Mouse (Mus musculus) midbrain, embryonic 10.5 days (tissue): ENCODE measurements at regions not wholly inside any gene's neighbourhood (a gene's known extent, or its start where the extent isn't known, plus 50 kb on each side); places are given as distances from the start of the nearest gene placed in this dataset.

Experiments
- DNase-seq: peaks from one replicate; pipeline ENCODE4 v3.0.0-alpha.2; 2017; ENCODE audit warnings: low spot score
- H3K27ac ChIP-seq: fragments of 300-500 bp; sonication (generic); replicated peaks from 2 replicates; pipeline ENCODE4 v1.5.1; 2016; ENCODE audit warnings: mild to moderate bottlenecking
- H3K27me3 ChIP-seq: fragments of 300-500 bp; sonication (generic); 2 replicates; pipeline ENCODE4 v1.6.1; 2016; ENCODE audit warnings: low read depth, mild to moderate bottlenecking; ENCODE audit not compliant: poor library complexity, severe bottlenecking
- H3K36me3 ChIP-seq: fragments of 300-500 bp; sonication (generic); 2 replicates; pipeline ENCODE4 v1.6.1; 2016; ENCODE audit warnings: mild to moderate bottlenecking, moderate library complexity
- H3K4me1 ChIP-seq: fragments of 300-500 bp; sonication (generic); 2 replicates; pipeline ENCODE4 v1.6.1; 2016
- H3K4me3 ChIP-seq: fragments of 300-500 bp; sonication (generic); 2 replicates; pipeline ENCODE4 v1.5.1; 2016; ENCODE audit warnings: mild to moderate bottlenecking, moderate library complexity
- H3K9me3 ChIP-seq: fragments of 300-500 bp; sonication (generic); replicated peaks from 2 replicates; pipeline ENCODE4 v1.6.1; 2016; ENCODE audit warnings: mild to moderate bottlenecking
- WGBS: fragments of 180-500 bp; shearing (Covaris S2); methylation state at CpG from one replicate; pipeline ENCODE4 v1.1.7; 2016; 5-methylcytosine and 5-hydroxymethylcytosine counted together

DNA sequence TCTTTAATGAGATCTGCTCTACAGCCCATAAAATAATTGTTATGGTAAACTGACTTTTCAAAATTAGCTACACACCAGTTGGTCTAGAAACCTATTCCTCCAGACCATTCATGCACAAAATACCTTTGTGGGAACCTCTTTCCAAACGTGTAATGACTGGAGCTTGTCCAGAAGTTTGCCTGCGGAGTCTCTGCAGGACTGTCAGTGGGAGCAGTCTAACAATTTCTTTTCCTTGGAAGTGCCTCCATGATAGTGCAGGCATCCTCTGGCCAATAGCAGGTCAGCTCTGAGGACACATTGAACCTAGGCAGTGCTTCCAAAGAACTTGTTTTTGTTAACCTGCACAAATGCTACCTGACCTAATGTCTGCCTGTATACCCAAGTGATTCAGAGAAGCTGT, 932.3 kb downstream of the Pcdh9 start:
- no peaks in the 10 kb centered on the region for H3K36me3 ChIP-seq
- no peak for DNase-seq
- 0 out of 2 replicates have a peak overlapping the region, but pooled peaks have one; percentile 23 for H3K27ac ChIP-seq
- no peaks in the 10 kb centered on the region for H3K9me3 ChIP-seq
- WGBS, result 26% methylated on average over 2 of the region's 2 CpGs
- no peak overlapping the region for H3K4me3 ChIP-seq
- H3K27me3 ChIP-seq, result no peaks in the 10 kb centered on the region
- peaks cover 7% of the 10 kb centered on the region for H3K4me1 ChIP-seq

DNA sequence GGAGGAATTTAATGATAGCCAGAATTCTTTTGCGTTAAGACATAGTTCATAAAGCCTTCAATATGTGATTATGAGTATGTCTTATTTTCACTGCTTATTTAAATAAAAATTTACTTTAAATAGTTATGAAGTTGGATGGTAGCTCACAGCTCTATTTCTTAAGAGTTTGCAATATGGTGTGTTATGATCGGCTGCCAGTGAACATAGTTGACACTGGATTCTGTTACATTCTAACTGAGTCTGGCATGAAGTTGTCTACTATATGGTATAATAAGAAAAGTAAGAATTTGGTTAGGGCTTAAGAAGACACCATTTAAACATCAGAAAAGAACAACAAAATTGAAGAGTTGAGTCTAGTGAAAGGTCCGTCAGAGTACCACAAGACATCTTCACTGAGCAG, 935.0 kb downstream of the Pcdh9 start:
- no peak for DNase-seq
- H3K4me3 ChIP-seq, result no peak overlapping the region
- peaks cover 7% of the 10 kb centered on the region for H3K4me1 ChIP-seq
- no peak overlapping the region for H3K27ac ChIP-seq
- no peaks in the 10 kb centered on the region for H3K36me3 ChIP-seq
- H3K9me3 ChIP-seq, result no peaks in the 10 kb centered on the region
- WGBS, result 91% methylated on average over 3 of the region's 3 CpGs
- H3K27me3 ChIP-seq, result no peaks in the 10 kb centered on the region

DNA sequence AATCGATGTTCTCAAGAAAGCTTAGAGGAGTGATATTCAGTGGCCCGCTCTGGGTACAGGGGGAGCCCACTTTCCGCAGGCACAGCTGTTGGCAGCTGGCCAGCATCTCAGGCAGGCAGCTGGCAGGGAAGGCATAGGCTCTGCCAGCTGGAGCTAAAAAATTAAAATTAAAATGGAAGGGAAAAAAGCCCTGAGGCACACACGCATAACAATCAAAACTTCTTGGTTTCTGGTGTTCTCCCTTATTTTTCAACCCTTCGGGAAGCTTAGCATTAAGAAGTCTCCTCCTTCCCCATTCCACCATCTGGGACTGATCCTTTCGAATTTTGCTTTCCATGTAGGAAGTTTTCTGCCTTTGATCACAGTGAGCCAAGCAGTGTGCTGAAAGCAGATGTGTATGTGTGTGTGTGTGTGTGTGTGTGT, 982.8 kb downstream of the Pcdh9 start:
- H3K27ac ChIP-seq, result no peak overlapping the region
- 83% methylated on average over 6 of the region's 6 CpGs for WGBS

DNA sequence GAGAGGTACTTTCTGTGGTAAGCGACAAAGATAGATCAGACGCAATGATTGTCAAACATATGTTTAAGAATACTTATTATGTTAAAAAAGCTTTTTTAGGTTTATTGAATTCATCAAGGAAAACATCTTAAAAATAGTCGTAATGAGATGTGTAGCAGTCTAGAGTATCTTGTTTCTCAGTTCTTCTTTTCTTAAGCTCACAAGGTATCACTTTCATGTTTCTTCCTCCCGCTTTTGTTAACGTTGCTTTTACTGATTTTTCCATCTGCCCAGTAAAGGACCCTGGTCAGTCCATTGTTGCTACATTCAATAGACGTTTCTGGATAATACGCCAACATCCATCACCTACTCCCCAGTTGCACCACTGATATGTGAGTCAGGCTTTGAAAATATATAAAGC, 1015.9 kb downstream of the Pcdh9 start:
- H3K36me3 ChIP-seq, result no peaks in the 10 kb centered on the region
- no peaks in the 10 kb centered on the region for H3K9me3 ChIP-seq
- WGBS, result 86% methylated on average over 7 of the region's 7 CpGs
- no peak overlapping the region for H3K27ac ChIP-seq
- no peak overlapping the region for H3K4me3 ChIP-seq
- H3K4me1 ChIP-seq, result no peaks in the 10 kb centered on the region
- DNase-seq, result no peak
- H3K27me3 ChIP-seq, result no peaks in the 10 kb centered on the region

More for the DNA sequence above, 982.8 kb downstream of the Pcdh9 start:
- no peaks in the 10 kb centered on the region for H3K9me3 ChIP-seq
- no peaks in the 10 kb centered on the region for H3K36me3 ChIP-seq
- H3K27me3 ChIP-seq, result no peaks in the 10 kb centered on the region
- no peak for DNase-seq
- no peaks in the 10 kb centered on the region for H3K4me1 ChIP-seq
- no peak overlapping the region for H3K4me3 ChIP-seq

DNA sequence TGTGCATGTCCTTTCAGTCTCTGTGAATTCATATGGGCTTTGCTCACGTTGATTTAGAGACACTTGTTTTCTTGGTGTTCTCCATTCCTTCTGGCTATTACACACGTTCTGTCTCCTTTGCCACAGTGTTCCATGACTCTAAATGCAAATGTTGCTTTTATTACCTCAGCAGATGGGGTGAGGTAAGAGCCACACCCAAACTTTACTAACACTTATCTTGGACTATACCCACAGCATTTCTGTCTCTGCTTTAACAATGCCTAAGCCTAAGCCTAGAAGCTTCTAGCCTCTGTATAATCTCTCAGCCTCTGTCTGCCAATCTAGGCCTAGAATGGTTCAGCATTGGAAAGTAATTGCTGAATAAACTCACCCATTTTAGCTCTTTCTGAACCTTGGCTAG, 1024.0 kb downstream of the Pcdh9 start:
- 71% methylated on average over 2 of the region's 2 CpGs for WGBS
- no peak overlapping the region for H3K27ac ChIP-seq
- no peak overlapping the region for H3K4me3 ChIP-seq
- H3K36me3 ChIP-seq, result no peaks in the 10 kb centered on the region
- H3K4me1 ChIP-seq, result peaks cover 6% of the 10 kb centered on the region
- H3K27me3 ChIP-seq, result no peaks in the 10 kb centered on the region
- H3K9me3 ChIP-seq, result no peaks in the 10 kb centered on the region
- DNase-seq, result no peak

DNA sequence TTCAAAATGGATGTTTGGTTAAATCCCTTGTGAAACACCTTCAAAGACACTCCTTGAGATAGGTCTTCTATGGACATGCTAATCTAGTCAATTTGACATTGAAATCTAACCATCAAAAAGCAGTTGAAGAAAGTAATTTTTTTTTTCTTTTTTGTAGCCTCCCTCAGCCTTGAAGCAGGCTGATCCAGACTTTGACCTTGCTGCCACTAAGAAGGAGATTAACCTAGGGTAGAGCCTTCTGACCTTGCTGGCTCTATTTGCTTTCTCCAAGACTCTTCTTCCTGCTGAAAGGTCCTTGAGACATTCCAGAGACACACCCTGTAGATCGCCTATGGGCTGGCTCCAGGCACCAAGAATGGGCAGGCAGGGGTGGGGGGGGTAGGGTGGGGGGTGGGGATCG, 1027.5 kb downstream of the Pcdh9 start:
- Histone ChIP-seq H3K4me3 (no peak overlapping the region), H3K36me3 (no peaks in the 10 kb centered on the region), H3K4me1 (peaks cover 6% of the 10 kb centered on the region), H3K27me3 (no peaks in the 10 kb centered on the region), H3K9me3 (no peaks in the 10 kb centered on the region), H3K27ac (no peak overlapping the region)
- DNase-seq, result peak; percentile 15
- 17% methylated on average over 2 of the region's 2 CpGs for WGBS

DNA sequence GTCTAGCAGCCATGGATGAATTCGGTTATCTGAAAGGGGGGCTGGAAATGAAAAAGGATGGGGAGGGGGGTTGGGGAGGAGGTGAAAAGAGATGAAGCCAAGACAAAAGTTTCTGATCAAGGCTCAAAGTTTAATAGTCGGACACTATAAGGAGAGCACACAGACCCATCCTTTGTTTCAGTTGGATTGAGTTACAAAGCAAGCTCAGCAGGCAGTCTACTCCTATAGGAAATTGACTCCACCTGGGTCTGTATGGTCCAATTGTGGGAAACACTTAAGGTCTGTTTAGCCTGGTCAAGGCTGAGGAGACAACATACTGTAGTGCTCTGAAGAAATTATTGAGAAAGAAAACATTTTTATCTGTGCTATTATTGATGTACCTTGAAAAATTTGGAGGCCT, 1029.8 kb downstream of the Pcdh9 start:
- Histone ChIP-seq H3K9me3 (no peaks in the 10 kb centered on the region), H3K4me1 (peaks cover 6% of the 10 kb centered on the region), H3K27ac (no peak overlapping the region), H3K36me3 (no peaks in the 10 kb centered on the region), H3K4me3 (no peak overlapping the region), H3K27me3 (no peaks in the 10 kb centered on the region)
- no peak for DNase-seq
- 62% methylated on average over 2 of the region's 2 CpGs for WGBS

DNA sequence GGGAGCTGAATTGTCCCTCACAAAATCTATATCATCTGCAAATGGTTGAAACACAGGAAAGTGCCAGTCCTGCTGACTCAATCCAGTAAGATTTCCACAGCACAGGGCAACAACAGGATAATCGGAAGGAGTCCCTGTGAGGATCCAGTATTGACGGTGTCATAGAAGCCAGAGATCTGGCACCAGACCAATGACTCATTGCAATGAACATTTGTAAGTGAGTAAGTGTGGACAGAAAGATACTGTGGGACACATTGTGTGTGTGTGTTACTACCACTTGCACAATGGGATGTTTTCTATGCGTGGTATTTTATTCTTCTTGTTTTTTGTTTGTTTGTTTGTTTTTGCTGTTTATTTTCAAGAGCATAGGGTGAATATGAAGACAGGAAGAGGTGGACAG, 1056.8 kb downstream of the Pcdh9 start:
- Histone ChIP-seq H3K27ac (no peak overlapping the region), H3K4me1 (no peaks in the 10 kb centered on the region), H3K4me3 (no peak overlapping the region), H3K27me3 (no peaks in the 10 kb centered on the region), H3K9me3 (no peaks in the 10 kb centered on the region), H3K36me3 (no peaks in the 10 kb centered on the region)
- no peak for DNase-seq
- WGBS, result 93% methylated on average over 3 of the region's 3 CpGs

DNA sequence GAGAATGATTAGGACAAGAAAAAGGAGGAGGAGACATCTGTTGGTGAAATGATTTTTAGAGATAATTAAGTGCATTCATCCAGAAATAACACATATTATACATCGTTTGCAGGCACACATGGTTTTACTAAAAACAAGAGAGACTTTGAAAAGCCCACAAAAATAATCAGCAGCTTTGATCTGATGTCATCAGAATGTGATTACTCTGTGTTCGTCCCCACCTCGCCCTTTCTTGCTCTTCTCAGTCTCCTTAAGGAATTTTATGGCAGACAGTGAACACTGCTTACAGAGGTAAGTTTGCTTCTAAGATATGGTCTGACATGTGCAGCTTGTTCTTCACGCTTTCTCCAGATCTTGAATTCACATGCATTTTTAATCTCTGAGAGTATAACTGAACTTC, 1061.3 kb downstream of the Pcdh9 start:
- H3K9me3 ChIP-seq, result no peaks in the 10 kb centered on the region
- DNase-seq, result no peak
- 73% methylated on average over 4 of the region's 4 CpGs for WGBS
- H3K4me1 ChIP-seq, result peaks cover 9% of the 10 kb centered on the region
- no peak overlapping the region for H3K4me3 ChIP-seq
- H3K27me3 ChIP-seq, result no peaks in the 10 kb centered on the region
- H3K36me3 ChIP-seq, result no peaks in the 10 kb centered on the region
- H3K27ac ChIP-seq, result no peak overlapping the region

DNA sequence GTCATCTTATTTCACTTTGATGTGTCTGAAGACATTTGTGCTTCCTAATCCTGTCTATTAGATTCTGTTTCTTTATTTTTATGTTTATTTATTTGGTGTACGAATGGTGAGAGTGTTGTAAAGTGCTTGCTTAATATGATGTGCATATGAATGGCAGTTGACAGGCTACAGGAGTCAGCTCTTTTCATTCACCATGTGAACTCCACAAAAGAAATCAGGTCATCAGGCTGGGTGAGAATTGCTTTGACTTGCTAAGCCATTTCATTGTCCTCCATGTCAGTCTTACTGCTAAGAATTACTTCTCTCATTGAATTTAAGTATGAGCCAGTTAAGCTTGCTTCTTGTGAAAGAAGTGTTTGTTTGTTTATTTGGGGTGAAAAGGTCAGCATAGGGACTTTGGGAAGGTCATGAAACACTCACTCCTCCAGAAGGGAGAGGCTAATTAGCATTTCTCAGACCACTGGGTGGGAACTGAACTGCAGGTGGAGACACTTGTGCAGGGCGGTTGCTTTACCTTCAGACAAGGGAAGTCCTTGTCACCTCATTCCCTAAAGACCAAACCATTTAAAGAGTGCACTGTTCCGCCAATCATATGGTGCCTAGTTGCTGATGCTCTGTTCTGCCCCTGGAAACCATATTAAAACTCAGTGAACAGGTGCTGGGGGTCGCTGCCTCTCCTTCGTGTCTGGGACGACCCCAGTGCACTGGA, 1063.7 kb downstream of the Pcdh9 start:
- H3K27me3 ChIP-seq, result no peaks in the 10 kb centered on the region
- WGBS, result 32% methylated on average over 6 of the region's 6 CpGs
- H3K4me1 ChIP-seq, result peaks cover 9% of the 10 kb centered on the region
- DNase-seq, result peak; percentile 16
- H3K36me3 ChIP-seq, result no peaks in the 10 kb centered on the region
- H3K9me3 ChIP-seq, result no peaks in the 10 kb centered on the region
- H3K27ac ChIP-seq, result no peak overlapping the region
- no peak overlapping the region for H3K4me3 ChIP-seq

DNA sequence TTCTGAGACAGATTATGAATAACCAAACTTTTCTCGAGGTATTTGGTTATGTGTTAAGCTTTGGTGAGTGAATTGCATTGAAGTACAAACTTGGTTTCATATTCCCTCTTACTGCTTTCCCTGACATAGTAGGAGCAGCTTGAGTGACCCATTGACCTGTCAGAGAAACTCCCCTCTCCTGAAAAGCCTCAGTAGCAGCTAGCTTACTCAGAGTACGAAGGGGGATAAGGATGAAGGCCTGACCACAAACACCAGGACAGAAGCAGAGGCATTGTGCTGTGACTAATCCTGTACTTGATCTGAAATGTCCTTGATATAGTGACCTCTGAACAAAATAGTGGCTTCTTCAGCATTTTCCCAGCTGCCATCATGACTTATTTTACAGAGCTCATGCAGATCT, 1070.4 kb downstream of the Pcdh9 start:
- Histone ChIP-seq H3K27me3 (no peaks in the 10 kb centered on the region), H3K36me3 (no peaks in the 10 kb centered on the region), H3K9me3 (no peaks in the 10 kb centered on the region), H3K4me1 (no peaks in the 10 kb centered on the region), H3K4me3 (no peak overlapping the region), H3K27ac (no peak overlapping the region)
- no peak for DNase-seq
- 43% methylated on average over 2 of the region's 2 CpGs for WGBS
